Mouse (Mus musculus) heart, postnatal 0 days (tissue): ENCODE measurements around the gene Nox3. TPM values are rescaled to one million over a fixed set of nuclear protein-coding genes. Genes with fewer than 3 reads are reported as not detected.

Experiments used
- ATAC-seq: fragments of 200-750 bp; cut with Nextera tagmentation; 2 replicates; pipeline ENCODE4 v1.8.0; 2017; ENCODE audit warnings: low read depth, moderate number of reproducible peaks, moderate library complexity; ENCODE audit not compliant: insufficient read depth
- DNase-seq: peaks from one replicate; pipeline ENCODE4 v3.0.0-alpha.2; 2016; ENCODE audit warnings: low spot score
- H3K27ac ChIP-seq: fragments of 300-500 bp; sonication (generic); 2 replicates; pipeline ENCODE4 v1.5.1; 2014; ENCODE audit warnings: low read depth, mild to moderate bottlenecking
- H3K27me3 ChIP-seq: fragments of 300-500 bp; sonication (generic); 2 replicates; pipeline ENCODE4 v1.6.1; 2014; ENCODE audit warnings: low read length, mixed read lengths; ENCODE audit not compliant: control insufficient read depth, insufficient read depth
- H3K36me3 ChIP-seq: fragments of 300-500 bp; sonication (generic); replicated peaks from 2 replicates; pipeline ENCODE4 v1.6.1; 2014; ENCODE audit warnings: low read length, mixed read lengths; ENCODE audit not compliant: control insufficient read depth, insufficient read depth
- H3K4me1 ChIP-seq: fragments of 300-500 bp; sonication (generic); 2 replicates; pipeline ENCODE4 v1.6.1; 2014; ENCODE audit warnings: antibody characterized with exemption; ENCODE audit not compliant: control insufficient read depth, insufficient read depth
- H3K4me2 ChIP-seq: fragments of 300-500 bp; sonication (generic); 2 replicates; pipeline ENCODE4 v1.6.1; 2014; ENCODE audit warnings: low read depth, mild to moderate bottlenecking, low read length, moderate library complexity
- H3K4me3 ChIP-seq: fragments of 300-500 bp; sonication (generic); 2 replicates; pipeline ENCODE4 v1.5.1; 2014; ENCODE audit warnings: low read depth, low read length
- H3K9ac ChIP-seq: fragments of 300-500 bp; sonication (generic); replicated peaks from 2 replicates; pipeline ENCODE4 v1.6.1; 2014; ENCODE audit warnings: low read depth, low read length, mixed read lengths
- H3K9me3 ChIP-seq: fragments of 300-500 bp; sonication (generic); replicated peaks from 2 replicates; pipeline ENCODE4 v1.6.1; 2016; ENCODE audit warnings: low read length; ENCODE audit not compliant: control insufficient read depth
- CTCF ChIP-seq: IDR thresholded peaks from 2 replicates; pipeline ENCODE4 v1.5.1; 2016; ENCODE audit warnings: antibody characterized with exemption, control low read depth, low read depth
- EP300 ChIP-seq: IDR thresholded peaks from 2 replicates; pipeline ENCODE4 v1.6.1; 2016; ENCODE audit warnings: antibody characterized with exemption, low read depth
- WGBS: fragments of 180-500 bp; shearing (Covaris S2); extraction: QIAGEN DNeasy Blood & Tissue Kit; methylation state at CpG from one replicate; pipeline ENCODE4 v1.1.7; 2014; 5-methylcytosine and 5-hydroxymethylcytosine counted together
- polyA plus RNA-seq: library from polyadenylated mRNA; unstranded; fragments of >200 nt; fragmentation: Nextera tagmentation; extraction: Ambion mirVana; gene quantifications from 2 replicates; pipeline ENCODE4 v1.2.1, GENCODE M21; 2015
- total RNA-seq: library from RNA; depleted of rRNA; stranded (reverse); fragments of >200 nt; gene quantifications from 2 replicates; pipeline ENCODE4 v1.2.3, GENCODE M21; 2014; ENCODE audit warnings: low replicate concordance

The Nox3 gene
- total and polyA plus RNA-seq, 2 experiments from 2014 or later, result not detected

- Histone ChIP-seq H3K9ac (no peak overlapping the region), H3K4me2 (no peak overlapping the region), H3K36me3 (no peaks in the 10 kb centered on the region), H3K27ac (no peak overlapping the region), H3K27me3 (no peaks in the 10 kb centered on the region), H3K9me3 (no peaks in the 10 kb centered on the region), H3K4me1 (no peaks in the 10 kb centered on the region), H3K4me3 (no peak overlapping the region)
- TF ChIP-seq EP300, result no peak
- no peak for TF ChIP-seq CTCF
- no peak for DNase-seq
- ATAC-seq, result no peak
- 60% methylated on average over 8 of the region's 8 CpGs for WGBS
These were observed 3.2 kb downstream of the Nox3 start for GRCm38 (mm10) chr17:3692817-3693216.

DNA sequence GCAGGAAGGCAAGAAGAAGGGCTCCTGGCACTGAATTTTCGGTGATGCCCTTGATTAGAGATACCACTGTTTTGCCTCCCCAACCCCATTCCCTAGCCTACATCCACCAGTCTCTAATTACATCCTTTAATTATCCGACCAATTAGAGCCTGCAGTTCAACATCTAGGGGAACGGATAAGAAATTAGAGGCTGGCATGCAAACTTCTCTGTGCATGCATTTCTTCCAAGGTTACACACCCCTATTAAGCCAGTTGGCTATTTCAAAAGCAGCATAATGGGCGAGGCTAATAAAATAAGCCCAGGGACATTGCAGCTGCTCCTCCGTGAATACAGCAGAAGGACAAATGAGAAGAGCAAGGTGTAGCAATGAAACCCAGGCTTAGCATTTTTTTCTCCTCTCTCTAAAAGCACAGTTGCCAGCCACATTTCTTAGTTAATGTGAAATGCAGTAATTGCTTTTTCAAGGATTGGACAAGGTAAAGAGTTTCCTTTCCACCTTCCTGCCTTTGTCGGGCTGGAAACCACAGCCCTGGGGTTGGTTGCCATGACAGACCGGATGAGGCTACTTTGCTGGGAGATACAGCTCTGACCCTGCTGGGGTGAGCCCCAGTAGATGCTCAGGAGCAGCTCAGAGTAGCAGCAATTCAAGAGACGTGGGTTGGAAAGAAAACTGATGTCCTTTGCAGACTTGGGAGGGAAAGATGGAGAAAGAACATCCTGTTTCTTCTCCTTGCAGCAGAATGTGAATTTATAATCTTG lies 5.4 kb downstream of the Nox3 start:
- Histone ChIP-seq H3K36me3 (no peaks in the 10 kb centered on the region), H3K4me2 (no peak overlapping the region), H3K4me3 (no peak overlapping the region), H3K27me3 (no peaks in the 10 kb centered on the region), H3K9ac (no peak overlapping the region), H3K27ac (no peak overlapping the region), H3K9me3 (no peaks in the 10 kb centered on the region), H3K4me1 (no peaks in the 10 kb centered on the region)
- WGBS, result 55% methylated on average over 8 of the region's 8 CpGs
- DNase-seq (no peak), ATAC-seq (no peak)
- no peak for TF ChIP-seq EP300
- TF ChIP-seq CTCF, result no peak

- no peak overlapping the region for H3K4me3 ChIP-seq
- H3K27ac ChIP-seq, result no peak overlapping the region
- TF ChIP-seq EP300 (no peak), CTCF (no peak)
- no peaks in the 10 kb centered on the region for H3K36me3 ChIP-seq
- no peaks in the 10 kb centered on the region for H3K4me1 ChIP-seq
- no peak overlapping the region for H3K4me2 ChIP-seq
- no peaks in the 10 kb centered on the region for H3K27me3 ChIP-seq
- 55% methylated on average over 3 of the region's 3 CpGs for WGBS
- DNase-seq (no peak), ATAC-seq (no peak)
- no peaks in the 10 kb centered on the region for H3K9me3 ChIP-seq
- H3K9ac ChIP-seq, result no peak overlapping the region
These were observed 12.4 kb downstream of the Nox3 start for GRCm38 (mm10) chr17:3683662-3684061.

- Histone ChIP-seq H3K27ac (no peak overlapping the region), H3K36me3 (no peaks in the 10 kb centered on the region), H3K9ac (no peak overlapping the region), H3K27me3 (no peaks in the 10 kb centered on the region), H3K4me3 (no peak overlapping the region), H3K4me1 (no peaks in the 10 kb centered on the region), H3K4me2 (no peak overlapping the region), H3K9me3 (no peaks in the 10 kb centered on the region)
- no peak for ATAC-seq
- TF ChIP-seq CTCF, result no peak
- no peak for DNase-seq
- WGBS, result 70% methylated on average over 4 of the region's 4 CpGs
These were observed 26.8 kb downstream of the Nox3 start for GRCm38 (mm10) chr17:3669226-3669625.

- no peaks in the 10 kb centered on the region for H3K4me1 ChIP-seq
- no peak overlapping the region for H3K27ac ChIP-seq
- no peak overlapping the region for H3K9ac ChIP-seq
- ATAC-seq (no peak), DNase-seq (no peak)
- H3K4me3 ChIP-seq, result no peak overlapping the region
- H3K4me2 ChIP-seq, result no peak overlapping the region
- WGBS, result 84% methylated on average over 4 of the region's 4 CpGs
- no peaks in the 10 kb centered on the region for H3K36me3 ChIP-seq
- no peaks in the 10 kb centered on the region for H3K9me3 ChIP-seq
- TF ChIP-seq CTCF (no peak), EP300 (no peak)
- no peaks in the 10 kb centered on the region for H3K27me3 ChIP-seq
These were observed 28.8 kb downstream of the Nox3 start for GRCm38 (mm10) chr17:3667287-3667686.

GRCm38 (mm10) chr17:3665321-3665720 lies 30.7 kb downstream of the Nox3 start:
- no peak overlapping the region for H3K4me3 ChIP-seq
- ATAC-seq (no peak), DNase-seq (no peak)
- H3K27me3 ChIP-seq, result no peaks in the 10 kb centered on the region
- TF ChIP-seq CTCF, result no peak
- no peak for TF ChIP-seq EP300
- WGBS, result 75% methylated on average over 4 of the region's 4 CpGs
- H3K9ac ChIP-seq, result no peak overlapping the region
- no peak overlapping the region for H3K27ac ChIP-seq
- H3K4me1 ChIP-seq, result no peaks in the 10 kb centered on the region
- no peak overlapping the region for H3K4me2 ChIP-seq
- H3K36me3 ChIP-seq, result no peaks in the 10 kb centered on the region
- no peaks in the 10 kb centered on the region for H3K9me3 ChIP-seq
